Mouse (Mus musculus) cerebellum, postnatal 4 days (tissue): ENCODE results near the gene Dyrk2.

Source experiments
- DNase-seq, 2 experiments: peaks; one replicate each; pipeline ENCODE4 v3.0.0; 2022; ENCODE audit warnings: low spot score in 2 of 2, mixed read lengths in 1 of 2

The Dyrk2 gene

GRCm38 (mm10) chr10:118846991-118847545 is 22.9 kb downstream of the Dyrk2 start:
- DNase-seq, result no peak

- no peak for DNase-seq
These were observed 29.4 kb downstream of the Dyrk2 start for GRCm38 (mm10) chr10:118840598-118840997.

GRCm38 (mm10) chr10:118839343-118840141 is 30.5 kb downstream of the Dyrk2 start:
- DNase-seq, result no peak

- DNase-seq, result no peak
These were observed 32.4 kb downstream of the Dyrk2 start for GRCm38 (mm10) chr10:118837636-118838035.

GRCm38 (mm10) chr10:118831190-118831589 is 38.8 kb downstream of the Dyrk2 start:
- no peak for DNase-seq

- DNase-seq, result no peak
These were observed 40.4 kb downstream of the Dyrk2 start for GRCm38 (mm10) chr10:118829641-118830040.

GRCm38 (mm10) chr10:118827116-118827515 is 42.9 kb downstream of the Dyrk2 start:
- no peak for DNase-seq

- peak in 1 of 2 experiments; percentile 18 for DNase-seq
These were observed 45.2 kb downstream of the Dyrk2 start for GRCm38 (mm10) chr10:118824830-118825229.

- DNase-seq, result peak; percentile 31 to 57
These were observed 49.1 kb downstream of the Dyrk2 start for GRCm38 (mm10) chr10:118820901-118821300.

GRCm38 (mm10) chr10:118819846-118820245 is 50.2 kb downstream of the Dyrk2 start:
- no peak for DNase-seq

- no peak for DNase-seq
These were observed 52.9 kb downstream of the Dyrk2 start for GRCm38 (mm10) chr10:118817089-118817488.

GRCm38 (mm10) chr10:118811945-118812344 is 58.1 kb downstream of the Dyrk2 start:
- DNase-seq, result no peak

GRCm38 (mm10) chr10:118810908-118811711 is 58.9 kb downstream of the Dyrk2 start:
- DNase-seq, result no peak
